Mouse (Mus musculus) neural tube, embryonic 14.5 days (tissue): Measurements from ENCODE around the gene Dlgap5. TPM values are rescaled to one million over a fixed set of nuclear protein-coding genes. Genes with fewer than 3 reads are reported as not detected.

ENCODE experiments used
- ATAC-seq: fragments of 200-750 bp; cut with Nextera tagmentation; 2 replicates; pipeline ENCODE4 v1.8.0; 2017; ENCODE audit warnings: low read depth, mild to moderate bottlenecking, moderate TSS enrichment, moderate library complexity
- H3K27ac ChIP-seq: fragments of 300-500 bp; sonication (generic); 2 replicates; pipeline ENCODE4 v1.5.1; 2014; ENCODE audit warnings: low read depth, mild to moderate bottlenecking, control low read depth, low read length, moderate library complexity, mixed read lengths
- H3K27me3 ChIP-seq: fragments of 300-500 bp; sonication (generic); 2 replicates; pipeline ENCODE4 v1.6.1; 2014; ENCODE audit warnings: low read length; ENCODE audit not compliant: control insufficient read depth, insufficient read depth
- H3K36me3 ChIP-seq: fragments of 300-500 bp; sonication (generic); 2 replicates; pipeline ENCODE4 v1.6.1; 2014; ENCODE audit warnings: low read length, mixed read lengths; ENCODE audit not compliant: control insufficient read depth, insufficient read depth
- H3K4me1 ChIP-seq: fragments of 300-500 bp; sonication (generic); 2 replicates; pipeline ENCODE4 v1.6.1; 2014; ENCODE audit warnings: low read length; ENCODE audit not compliant: control insufficient read depth, insufficient read depth
- H3K4me2 ChIP-seq: fragments of 300-500 bp; sonication (generic); 2 replicates; pipeline ENCODE4 v1.6.1; 2014; ENCODE audit warnings: mild to moderate bottlenecking, low read depth, low read length, control low read depth
- H3K4me3 ChIP-seq: fragments of 300-500 bp; sonication (generic); 2 replicates; pipeline ENCODE4 v1.5.1; 2014; ENCODE audit warnings: low read depth, low read length, control low read depth, mixed read lengths
- H3K9ac ChIP-seq: fragments of 300-500 bp; sonication (generic); replicated peaks from 2 replicates; pipeline ENCODE4 v1.6.1; 2014; ENCODE audit warnings: low read depth, mild to moderate bottlenecking, control low read depth, low read length, mixed read lengths
- H3K9me3 ChIP-seq: fragments of 300-500 bp; sonication (generic); 2 replicates; pipeline ENCODE4 v1.6.1; 2016; ENCODE audit warnings: low read length; ENCODE audit not compliant: control insufficient read depth
- WGBS: fragments of 180-500 bp; shearing (Covaris S2); extraction: QIAGEN DNeasy Blood & Tissue Kit; methylation state at CpG from one replicate; pipeline ENCODE4 v1.1.7; 2014; 5-methylcytosine and 5-hydroxymethylcytosine counted together
- polyA plus RNA-seq: library from polyadenylated mRNA; unstranded; fragments of >200 nt; fragmentation: Nextera tagmentation; extraction: Ambion mirVana; gene quantifications from 2 replicates; pipeline ENCODE4 v1.2.1, GENCODE M21; 2014

The Dlgap5 gene
- polyA plus RNA-seq, 1 experiment from 2014 or later, result 4.0 TPM

DNA sequence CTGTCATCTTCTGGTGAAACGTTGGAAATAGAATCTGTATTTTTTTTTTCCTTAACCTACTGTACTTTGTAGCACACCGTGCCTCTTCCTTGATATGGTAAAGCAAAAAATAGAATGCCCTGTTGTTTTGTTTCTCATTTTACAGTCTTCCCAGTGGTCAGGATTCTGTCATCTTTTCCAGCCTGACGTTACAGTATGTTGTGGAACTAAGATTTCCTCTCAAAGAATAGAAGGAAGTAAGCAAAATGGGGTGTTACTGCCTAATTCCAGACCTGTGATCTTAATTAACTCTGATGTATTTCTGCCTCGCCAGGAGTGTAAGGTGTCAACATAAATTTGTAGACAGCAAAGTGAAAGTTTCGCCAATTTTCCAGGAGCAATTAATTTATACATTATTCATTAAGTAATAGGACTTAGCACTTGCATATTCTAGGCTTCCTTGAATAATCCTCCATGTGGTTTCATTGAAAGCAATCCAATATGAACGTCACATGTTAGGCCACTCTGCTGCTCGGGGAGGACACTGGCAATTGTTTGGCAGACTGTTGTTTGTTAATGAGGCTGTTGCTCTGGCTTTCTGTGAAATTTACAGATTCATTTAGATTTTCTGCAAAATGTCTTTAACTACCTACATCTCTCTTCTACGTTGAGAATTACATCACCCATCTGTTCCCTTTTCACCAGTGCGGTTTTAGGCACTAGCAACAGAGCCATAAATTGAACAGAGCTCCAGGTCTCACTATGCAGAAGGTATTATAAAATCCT lies 27.3 kb upstream of the Dlgap5 start:
- Histone ChIP-seq H3K4me2 (no peak overlapping the region), H3K27ac (no peak overlapping the region), H3K9ac (no peak overlapping the region), H3K27me3 (no peaks in the 10 kb centered on the region), H3K9me3 (no peaks in the 10 kb centered on the region), H3K36me3 (no peaks in the 10 kb centered on the region), H3K4me1 (no peaks in the 10 kb centered on the region), H3K4me3 (no peak overlapping the region)
- no peak for ATAC-seq
- WGBS, result 64% methylated on average over 9 of the region's 9 CpGs

DNA sequence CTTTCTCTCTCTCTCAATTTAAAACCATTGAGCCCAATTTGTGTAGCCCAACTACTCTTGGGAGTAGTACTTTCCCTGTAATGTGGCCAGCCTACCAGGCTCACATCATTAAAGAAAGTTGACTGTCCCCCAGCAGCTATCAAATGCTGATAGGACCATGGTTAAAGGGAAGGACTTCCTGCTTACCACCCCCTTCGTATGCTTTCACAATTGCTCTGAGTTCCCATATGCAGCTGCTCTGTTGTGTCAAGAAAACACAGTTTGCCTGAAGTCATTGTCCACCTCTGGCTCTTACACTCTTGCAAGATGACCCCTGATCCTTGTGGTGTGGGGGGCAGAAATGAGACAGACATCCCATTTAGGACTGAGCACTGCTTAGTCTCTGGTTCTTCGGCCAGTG lies 26.7 kb upstream of the Dlgap5 start:
- 67% methylated on average over 2 of the region's 2 CpGs for WGBS
- H3K36me3 ChIP-seq, result no peaks in the 10 kb centered on the region
- no peaks in the 10 kb centered on the region for H3K4me1 ChIP-seq
- ATAC-seq, result no peak
- no peak overlapping the region for H3K27ac ChIP-seq
- no peak overlapping the region for H3K4me2 ChIP-seq
- H3K9ac ChIP-seq, result no peak overlapping the region
- no peaks in the 10 kb centered on the region for H3K27me3 ChIP-seq
- H3K4me3 ChIP-seq, result no peak overlapping the region
- no peaks in the 10 kb centered on the region for H3K9me3 ChIP-seq

DNA sequence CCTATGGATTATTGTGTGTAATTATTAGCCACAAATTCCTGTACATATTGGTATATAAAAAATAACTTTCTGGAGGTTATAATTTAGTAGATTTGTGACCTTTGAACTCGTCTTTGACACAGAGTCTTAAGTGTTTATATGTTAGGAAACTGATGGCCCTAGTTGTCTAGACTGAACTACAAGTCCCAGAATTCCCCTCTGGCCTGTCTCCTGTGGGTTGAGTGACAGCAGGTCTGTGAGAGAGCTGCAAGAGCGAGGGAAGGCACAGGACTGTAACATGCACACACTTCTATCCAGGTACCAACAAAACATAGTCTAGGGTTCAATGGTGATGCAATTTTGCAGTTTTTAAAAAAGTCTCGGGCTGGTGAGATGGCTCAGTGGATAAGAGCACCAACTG lies 20.7 kb upstream of the Dlgap5 start:
- no peaks in the 10 kb centered on the region for H3K27me3 ChIP-seq
- H3K9me3 ChIP-seq, result no peaks in the 10 kb centered on the region
- no peak for ATAC-seq
- H3K4me3 ChIP-seq, result no peak overlapping the region
- no peak overlapping the region for H3K4me2 ChIP-seq
- H3K36me3 ChIP-seq, result no peaks in the 10 kb centered on the region
- H3K4me1 ChIP-seq, result no peaks in the 10 kb centered on the region
- no peak overlapping the region for H3K9ac ChIP-seq
- no peak overlapping the region for H3K27ac ChIP-seq
- 76% methylated on average over 3 of the region's 3 CpGs for WGBS

DNA sequence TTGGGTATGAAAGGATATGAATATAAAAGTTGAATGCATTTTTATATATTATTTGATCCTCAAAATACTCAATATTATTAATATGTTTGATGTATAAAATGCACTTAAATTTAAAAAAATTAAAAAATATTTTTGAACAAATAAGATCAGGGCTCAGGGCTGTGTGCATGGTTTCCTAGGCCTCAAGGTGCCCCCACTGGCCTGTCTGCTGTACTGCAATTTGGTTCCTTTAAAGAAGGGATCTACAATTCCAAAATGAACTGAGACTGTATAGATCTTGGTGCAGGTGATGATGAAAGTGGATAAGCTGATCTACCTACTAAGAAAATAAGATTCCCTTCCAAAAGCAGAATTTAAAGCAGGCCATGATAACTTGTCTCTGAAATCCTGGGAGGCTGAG lies 14.8 kb upstream of the Dlgap5 start:
- H3K36me3 ChIP-seq, result no peaks in the 10 kb centered on the region
- no peaks in the 10 kb centered on the region for H3K27me3 ChIP-seq
- no peaks in the 10 kb centered on the region for H3K4me1 ChIP-seq
- no peaks in the 10 kb centered on the region for H3K9me3 ChIP-seq
- no peak for ATAC-seq
- no peak overlapping the region for H3K4me3 ChIP-seq
- no peak overlapping the region for H3K4me2 ChIP-seq
- H3K9ac ChIP-seq, result no peak overlapping the region
- no peak overlapping the region for H3K27ac ChIP-seq

DNA sequence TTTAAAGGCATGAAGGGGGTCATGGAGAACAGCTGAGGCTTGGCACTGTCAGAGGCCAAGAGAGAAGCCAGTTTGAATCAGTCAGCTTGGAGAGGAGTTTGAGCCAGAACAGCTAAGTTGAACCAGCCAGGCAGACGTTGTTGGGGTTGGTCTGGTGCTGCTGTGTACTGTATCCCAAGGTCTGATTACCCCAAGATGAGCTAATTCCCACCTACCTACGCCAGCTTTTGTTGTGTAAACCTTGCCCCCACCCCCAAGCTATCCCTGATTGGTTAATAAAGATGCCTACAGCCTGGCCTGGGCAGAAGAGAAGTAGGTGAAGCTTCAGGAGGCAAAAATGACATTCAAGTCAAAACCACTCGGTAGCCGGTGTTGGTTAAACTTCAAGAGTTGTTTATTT lies 4.3 kb upstream of the Dlgap5 start:
- Histone ChIP-seq H3K4me2 (no peak overlapping the region), H3K27me3 (no peaks in the 10 kb centered on the region), H3K4me3 (no peak overlapping the region), H3K9me3 (no peaks in the 10 kb centered on the region), H3K9ac (no peak overlapping the region), H3K4me1 (peaks cover 3% of the 10 kb centered on the region; the same call in 1 of the 2 replicates), H3K27ac (no peak overlapping the region), H3K36me3 (no peaks in the 10 kb centered on the region)
- WGBS, result 69% methylated on average over 4 of the region's 4 CpGs
- ATAC-seq, result no peak

DNA sequence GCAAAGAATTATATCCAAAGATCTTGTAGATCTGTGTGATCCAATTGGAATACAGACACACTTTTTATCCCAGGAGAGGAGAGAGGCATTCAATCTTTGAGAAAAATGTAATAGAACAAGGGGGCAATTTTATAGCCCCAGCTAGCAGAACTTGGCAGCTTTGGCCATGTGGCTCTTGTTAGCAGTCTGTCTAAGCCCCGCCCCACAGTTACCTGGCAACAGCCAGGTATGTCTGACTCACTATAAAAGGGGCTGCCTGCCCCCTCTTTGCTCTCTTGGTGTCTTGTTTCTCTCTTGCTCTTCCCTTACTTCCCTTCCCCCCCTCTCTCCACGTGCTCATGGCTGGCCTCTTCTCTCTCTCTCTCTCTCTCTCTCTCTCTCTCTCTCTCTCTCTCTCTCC lies 3.4 kb upstream of the Dlgap5 start:
- no peak overlapping the region for H3K4me3 ChIP-seq
- H3K9me3 ChIP-seq, result no peaks in the 10 kb centered on the region
- no peak overlapping the region for H3K4me2 ChIP-seq
- H3K27me3 ChIP-seq, result no peaks in the 10 kb centered on the region
- peaks cover 4% of the 10 kb centered on the region; the same call in 1 of the 2 replicates for H3K4me1 ChIP-seq
- no peak overlapping the region for H3K27ac ChIP-seq
- WGBS, result 48% methylated on average over 2 of the region's 2 CpGs
- no peak overlapping the region for H3K9ac ChIP-seq
- no peaks in the 10 kb centered on the region for H3K36me3 ChIP-seq
- no peak for ATAC-seq

DNA sequence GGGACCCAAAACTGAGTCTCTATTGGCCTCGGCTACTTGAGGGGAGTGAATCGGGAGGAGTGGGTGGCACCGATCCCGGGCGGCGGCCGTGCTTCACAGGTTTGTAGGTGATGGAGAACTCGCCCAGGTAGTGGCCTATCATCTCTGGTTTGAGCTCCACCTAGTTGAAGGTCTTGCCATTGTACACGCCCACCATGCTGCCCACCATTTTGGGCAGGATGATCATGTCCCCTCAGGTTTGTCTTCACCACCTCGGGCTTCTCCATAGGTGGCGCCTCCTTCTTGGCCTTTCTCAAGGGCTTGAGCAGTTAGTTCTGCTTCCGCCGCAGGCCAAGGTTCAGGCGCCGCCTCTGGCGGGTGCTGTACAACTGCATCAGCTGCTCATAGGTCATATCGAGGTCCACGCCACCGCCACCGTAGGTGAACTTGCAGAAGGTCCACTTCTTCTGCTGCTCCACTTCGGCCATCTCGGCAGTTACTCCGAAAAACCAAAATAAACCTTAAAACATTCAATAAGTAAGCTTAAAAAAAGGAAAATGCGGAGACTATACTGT lies 1.6 kb upstream of the Dlgap5 start:
- WGBS, result 94% methylated on average over 24 of the region's 24 CpGs
- no peaks in the 10 kb centered on the region for H3K36me3 ChIP-seq
- no peak overlapping the region for H3K27ac ChIP-seq
- H3K4me3 ChIP-seq, result no peak overlapping the region
- no peaks in the 10 kb centered on the region for H3K27me3 ChIP-seq
- ATAC-seq, result no peak
- H3K9ac ChIP-seq, result no peak overlapping the region
- H3K9me3 ChIP-seq, result no peaks in the 10 kb centered on the region
- peaks cover 4% of the 10 kb centered on the region; the same call in 1 of the 2 replicates for H3K4me1 ChIP-seq
- no peak overlapping the region for H3K4me2 ChIP-seq

DNA sequence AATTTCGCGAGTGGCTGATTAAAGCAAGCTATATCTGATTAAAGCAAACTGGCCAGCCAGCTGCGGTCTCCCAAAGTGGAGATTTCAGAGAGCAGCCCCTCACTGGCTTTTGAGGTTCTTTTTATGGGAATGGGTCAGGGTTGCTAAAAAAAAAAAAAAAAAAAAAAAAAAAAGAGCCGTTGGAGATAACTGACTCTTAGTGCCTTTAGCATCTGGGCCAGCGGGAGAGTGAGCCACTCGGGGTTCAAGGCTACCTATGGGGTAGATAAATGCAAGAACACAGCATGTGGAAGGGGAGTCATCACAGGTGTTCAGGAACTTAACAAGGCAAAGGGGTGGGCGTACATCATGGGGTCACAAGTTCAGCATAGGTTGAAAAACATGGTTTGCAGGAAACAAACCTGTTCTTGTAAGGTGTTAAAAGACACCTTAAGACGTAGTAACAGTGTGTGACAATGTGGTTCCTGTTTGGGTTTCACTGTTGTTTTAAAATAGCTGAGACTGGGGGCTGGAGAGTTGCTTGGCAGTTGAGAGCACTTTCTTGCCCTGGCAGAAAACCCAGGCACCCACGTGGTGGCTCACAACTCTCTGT lies 923 bp upstream of the Dlgap5 start:
- Histone ChIP-seq H3K36me3 (no peaks in the 10 kb centered on the region), H3K4me3 (no peak overlapping the region), H3K27ac (no peak overlapping the region), H3K4me1 (peaks cover 4% of the 10 kb centered on the region; the same call in 1 of the 2 replicates), H3K9ac (no peak overlapping the region), H3K4me2 (no peak overlapping the region), H3K27me3 (no peaks in the 10 kb centered on the region), H3K9me3 (no peaks in the 10 kb centered on the region)
- no peak for ATAC-seq
- 83% methylated on average over 9 of the region's 9 CpGs for WGBS

DNA sequence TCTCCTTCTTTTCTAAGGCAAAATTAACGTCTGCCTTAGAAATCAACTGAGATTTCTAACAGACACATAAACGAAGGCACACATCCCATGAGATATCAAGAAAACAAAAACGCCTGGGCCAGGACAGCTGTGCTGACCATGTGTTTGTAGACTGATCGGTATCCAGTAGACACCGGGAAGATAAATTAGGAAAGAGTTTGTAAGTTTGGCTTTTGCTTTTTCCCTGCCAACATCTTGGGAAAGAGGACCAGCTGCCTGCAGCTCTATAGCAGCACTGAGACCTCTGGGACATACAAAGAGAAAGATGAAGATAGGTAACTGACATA lies 422 bp upstream of the Dlgap5 start:
- Histone ChIP-seq H3K9ac (no peak overlapping the region), H3K27me3 (no peaks in the 10 kb centered on the region), H3K4me1 (peaks cover 4% of the 10 kb centered on the region; the same call in 1 of the 2 replicates), H3K9me3 (no peaks in the 10 kb centered on the region), H3K4me3 (peak overlapping the region; percentile 40), H3K4me2 (peak overlapping the region; percentile 62; the same call in 1 of the 2 replicates), H3K36me3 (no peaks in the 10 kb centered on the region), H3K27ac (no peak overlapping the region)
- 53% methylated on average over 5 of the region's 5 CpGs for WGBS
- ATAC-seq, result no peak; the same call in 1 of the 2 replicates
